Mouse (Mus musculus) liver, embryonic 14.5 days (tissue): ENCODE measurements at regions not wholly inside any gene's neighbourhood (a gene's known extent, or its start where the extent isn't known, plus 50 kb on each side); places are given as distances from the start of the nearest gene placed in this dataset.

ENCODE experiments used
- ATAC-seq: fragments of 200-750 bp; cut with Nextera tagmentation; 2 replicates; pipeline ENCODE4 v1.8.0; 2017; ENCODE audit warnings: moderate number of reproducible peaks, mild to moderate bottlenecking, moderate library complexity; ENCODE audit not compliant: insufficient read depth
- DNase-seq, 3 experiments: peaks; one replicate each; pipeline ENCODE4 v3.0.0-alpha.2; 2012 to 2013; ENCODE audit warnings: low read depth in 3 of 3, low spot score in 3 of 3
- H3K27ac ChIP-seq: fragments of 300-500 bp; sonication (generic); 2 replicates; pipeline ENCODE4 v1.5.1; 2014; ENCODE audit warnings: moderate library complexity, mild to moderate bottlenecking, control low read depth, inconsistent platforms
- H3K27me3 ChIP-seq: fragments of 300-500 bp; sonication (generic); 2 replicates; pipeline ENCODE4 v1.6.1; 2014; ENCODE audit warnings: mild to moderate bottlenecking, low read length, moderate library complexity; ENCODE audit not compliant: control insufficient read depth, insufficient read depth
- H3K36me3 ChIP-seq: fragments of 300-500 bp; sonication (generic); replicated peaks from 2 replicates; pipeline ENCODE4 v1.6.1; 2014; ENCODE audit warnings: low read depth; ENCODE audit not compliant: control insufficient read depth, insufficient read depth
- H3K4me1 ChIP-seq, 2 experiments: fragments of 200-500 bp in 1 of 2; fragments of 300-500 bp in 1 of 2; sonication (generic) in 1 of 2; replicated peaks; 2 replicates each; pipeline ENCODE4 v1.6.1; 2012 to 2014; ENCODE audit warnings: antibody characterized with exemption in 1 of 2, inconsistent platforms in 1 of 2, low read length in 1 of 2; ENCODE audit not compliant: control insufficient read depth in 2 of 2, insufficient read depth in 2 of 2
- H3K4me2 ChIP-seq: fragments of 300-500 bp; sonication (generic); 2 replicates; pipeline ENCODE4 v1.6.1; 2014; ENCODE audit warnings: low read depth, mild to moderate bottlenecking, control low read depth, moderate library complexity
- H3K4me3 ChIP-seq, 2 experiments: fragments of 200-500 bp in 1 of 2; fragments of 300-500 bp in 1 of 2; sonication (generic) in 1 of 2; 2 replicates each; pipeline ENCODE4 v1.5.1; 2012 to 2014; ENCODE audit warnings: low read depth in 2 of 2, low read length in 2 of 2, mild to moderate bottlenecking in 2 of 2, control low read depth in 1 of 2, inconsistent platforms in 1 of 2, moderate library complexity in 1 of 2; ENCODE audit not compliant: insufficient read depth in 1 of 2
- H3K9ac ChIP-seq: fragments of 300-500 bp; sonication (generic); replicated peaks from 2 replicates; pipeline ENCODE4 v1.6.1; 2014; ENCODE audit warnings: mild to moderate bottlenecking, control low read depth, moderate library complexity
- H3K9me3 ChIP-seq: fragments of 300-500 bp; sonication (generic); 2 replicates; pipeline ENCODE4 v1.6.1; 2016; ENCODE audit warnings: low read length, mixed read lengths; ENCODE audit not compliant: control insufficient read depth
- CTCF ChIP-seq: IDR thresholded peaks from 2 replicates; pipeline ENCODE4 v1.5.1; 2016; ENCODE audit warnings: antibody characterized with exemption, low read depth, control low read depth
- EP300 ChIP-seq: IDR thresholded peaks from 2 replicates; pipeline ENCODE4 v1.6.1; 2016; ENCODE audit warnings: antibody characterized with exemption, low read depth
- WGBS: fragments of 180-500 bp; shearing (Covaris S2); extraction: QIAGEN DNeasy Blood & Tissue Kit; methylation state at CpG from one replicate; pipeline ENCODE4 v1.1.7; 2014; ENCODE audit not compliant: insufficient replicate concordance; 5-methylcytosine and 5-hydroxymethylcytosine counted together

DNA sequence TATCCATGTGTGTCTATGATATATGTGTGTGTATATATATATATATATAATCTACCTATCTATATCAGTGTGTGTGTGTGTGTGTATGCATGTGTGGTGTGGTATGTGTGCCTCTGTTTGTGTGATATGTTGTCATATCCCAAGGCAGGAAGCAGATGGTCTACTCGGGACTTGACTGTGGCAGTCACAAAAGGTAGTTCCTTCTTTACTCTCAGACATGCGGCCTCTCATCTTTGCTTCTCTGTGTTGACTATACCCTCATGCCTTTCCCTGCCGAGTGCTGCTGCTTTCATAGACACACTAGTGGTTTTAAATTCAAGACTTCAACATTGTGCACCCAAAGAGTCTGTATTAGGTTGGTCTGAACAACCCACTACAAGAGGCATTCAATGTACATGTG, 292.0 kb downstream of the Fut8 start:
- no peaks in the 10 kb centered on the region for H3K27me3 ChIP-seq
- no peak for DNase-seq
- no peak overlapping the region for H3K9ac ChIP-seq
- H3K27ac ChIP-seq = no peak overlapping the region
- WGBS = 19% methylated on average over 3 of the region's 3 CpGs
- H3K4me2 ChIP-seq = no peak overlapping the region
- H3K4me3 ChIP-seq = no peak overlapping the region
- ATAC-seq = no peak
- no peaks in the 10 kb centered on the region for H3K36me3 ChIP-seq
- TF ChIP-seq CTCF = no peak
- peaks cover 0 to 6% of the 10 kb centered on the region in 2 experiments; a peak in 2 of 4 replicates for H3K4me1 ChIP-seq
- H3K9me3 ChIP-seq = no peaks in the 10 kb centered on the region

GRCm38 (mm10) chr12:77531294-77531693, 293.4 kb downstream of the Fut8 start:
- no peak for TF ChIP-seq EP300
- peak; percentile 75 for TF ChIP-seq CTCF
- Histone ChIP-seq H3K4me3 (no peak overlapping the region), H3K4me1 (peaks cover 0 to 6% of the 10 kb centered on the region in 2 experiments; a peak in 2 of 4 replicates), H3K9me3 (no peaks in the 10 kb centered on the region), H3K36me3 (no peaks in the 10 kb centered on the region), H3K27ac (no peak overlapping the region), H3K9ac (no peak overlapping the region), H3K27me3 (no peaks in the 10 kb centered on the region), H3K4me2 (no peak overlapping the region)
- no peak for ATAC-seq
- DNase-seq = no peak
- 51% methylated on average over 5 of the region's 5 CpGs for WGBS

- DNase-seq (no peak), ATAC-seq (no peak)
- no peak for TF ChIP-seq CTCF
- no peak for TF ChIP-seq EP300
- Histone ChIP-seq H3K4me2 (no peak overlapping the region), H3K4me1 (peaks cover 0 to 9% of the 10 kb centered on the region in 2 experiments; a peak in 2 of 4 replicates), H3K27ac (no peak overlapping the region), H3K4me3 (no peak overlapping the region), H3K9me3 (no peaks in the 10 kb centered on the region), H3K36me3 (no peaks in the 10 kb centered on the region), H3K9ac (no peak overlapping the region), H3K27me3 (no peaks in the 10 kb centered on the region)
- WGBS = 21% methylated on average over 8 of the region's 8 CpGs
Measured at GRCm38 (mm10) chr12:77532547-77532946, 294.6 kb downstream of the Fut8 start.

GRCm38 (mm10) chr12:77533606-77534005, 295.7 kb downstream of the Fut8 start:
- Histone ChIP-seq H3K27me3 (no peaks in the 10 kb centered on the region), H3K9ac (no peak overlapping the region), H3K9me3 (no peaks in the 10 kb centered on the region), H3K36me3 (no peaks in the 10 kb centered on the region), H3K4me1 (peaks cover 0 to 12% of the 10 kb centered on the region in 2 experiments; a peak in 2 of 4 replicates), H3K4me3 (no peak overlapping the region), H3K27ac (no peak overlapping the region), H3K4me2 (no peak overlapping the region)
- ATAC-seq = no peak
- no peak for TF ChIP-seq CTCF
- TF ChIP-seq EP300 = no peak
- no peak for DNase-seq
- 46% methylated on average over 2 of the region's 2 CpGs for WGBS

DNA sequence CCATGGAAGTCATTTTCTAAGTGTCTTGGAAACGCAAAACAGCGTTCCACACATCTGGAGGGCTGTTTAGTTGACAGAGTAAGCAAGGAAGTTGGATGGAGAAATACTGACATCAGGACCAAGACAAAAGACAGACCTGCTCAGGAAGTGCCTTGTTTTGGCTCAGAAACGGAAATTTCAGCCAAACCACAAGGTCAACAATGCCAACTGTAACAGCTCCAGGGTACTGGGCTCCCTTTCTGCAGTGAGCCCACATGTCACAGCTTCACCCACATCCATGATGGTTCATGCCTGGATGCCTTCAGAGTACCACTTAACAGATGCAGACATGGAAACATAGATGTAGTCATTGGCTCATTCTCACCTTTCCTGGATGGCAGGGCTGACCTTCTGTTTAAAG, 296.2 kb downstream of the Fut8 start:
- no peak overlapping the region for H3K4me2 ChIP-seq
- no peak for DNase-seq
- H3K27me3 ChIP-seq = no peaks in the 10 kb centered on the region
- no peak overlapping the region for H3K4me3 ChIP-seq
- H3K9ac ChIP-seq = no peak overlapping the region
- no peaks in the 10 kb centered on the region for H3K36me3 ChIP-seq
- ATAC-seq = no peak
- H3K9me3 ChIP-seq = no peaks in the 10 kb centered on the region
- H3K4me1 ChIP-seq = peaks cover 0 to 12% of the 10 kb centered on the region in 2 experiments; a peak in 2 of 4 replicates
- TF ChIP-seq EP300 = no peak
- TF ChIP-seq CTCF = no peak
- no peak overlapping the region for H3K27ac ChIP-seq
- WGBS = 28% methylated on average over 3 of the region's 3 CpGs
